Mouse (Mus musculus) heart, embryonic 11.5 days (tissue): ENCODE results near the gene Hsd17b11. TPM values are rescaled to one million over a fixed set of nuclear protein-coding genes. Genes with fewer than 3 reads are reported as not detected.
A peak's percentile ranks its signal among the peaks of the same experiment; 100 is the strongest.
"Not testable (repeated sequence)": the region's sequence is repeated elsewhere in the genome, so short reads cannot be mapped to it uniquely, and the experiment has no call there.

Experiments
- ATAC-seq: fragments of 200-750 bp; cut with Nextera tagmentation; replicated peaks from 2 replicates; pipeline ENCODE4 v1.8.0; 2017; ENCODE audit warnings: moderate library complexity; ENCODE audit not compliant: insufficient number of reproducible peaks, low FRiP score, low TSS enrichment
- H3K27ac ChIP-seq: fragments of 300-500 bp; sonication (generic); 2 replicates; pipeline ENCODE4 v1.5.1; 2014; ENCODE audit warnings: mild to moderate bottlenecking, low read depth, low read length
- H3K27me3 ChIP-seq: fragments of 300-500 bp; sonication (generic); 2 replicates; pipeline ENCODE4 v1.6.1; 2014; ENCODE audit warnings: mild to moderate bottlenecking, low read length, mixed read lengths; ENCODE audit not compliant: control insufficient read depth, insufficient read depth
- H3K36me3 ChIP-seq: fragments of 300-500 bp; sonication (generic); 2 replicates; pipeline ENCODE4 v1.6.1; 2014; ENCODE audit warnings: mild to moderate bottlenecking, low read length, moderate library complexity, mixed read lengths; ENCODE audit not compliant: control insufficient read depth, insufficient read depth
- H3K4me1 ChIP-seq: fragments of 300-500 bp; sonication (generic); 2 replicates; pipeline ENCODE4 v1.6.1; 2014; ENCODE audit warnings: low read length; ENCODE audit not compliant: control insufficient read depth, insufficient read depth
- H3K4me2 ChIP-seq: fragments of 300-500 bp; sonication (generic); 2 replicates; pipeline ENCODE4 v1.6.1; 2014; ENCODE audit warnings: mild to moderate bottlenecking, moderate library complexity
- H3K4me3 ChIP-seq: fragments of 300-500 bp; sonication (generic); 2 replicates; pipeline ENCODE4 v1.5.1; 2014; ENCODE audit warnings: low read depth, low read length
- H3K9ac ChIP-seq: fragments of 300-500 bp; sonication (generic); 2 replicates; pipeline ENCODE4 v1.6.1; 2014; ENCODE audit warnings: mild to moderate bottlenecking, low read depth, low read length, moderate library complexity
- H3K9me3 ChIP-seq: fragments of 300-500 bp; sonication (generic); replicated peaks from 2 replicates; pipeline ENCODE4 v1.6.1; 2016; ENCODE audit warnings: low read length; ENCODE audit not compliant: control insufficient read depth
- WGBS: fragments of 180-500 bp; shearing (Covaris S2); extraction: QIAGEN DNeasy Blood & Tissue Kit; methylation state at CpG from one replicate; pipeline ENCODE4 v1.1.7; 2014; ENCODE audit not compliant: insufficient replicate concordance; 5-methylcytosine and 5-hydroxymethylcytosine counted together
- polyA plus RNA-seq: library from polyadenylated mRNA; unstranded; fragments of >200 nt; fragmentation: Nextera tagmentation; extraction: Ambion mirVana; gene quantifications from 2 replicates; pipeline ENCODE4 v1.2.1, GENCODE M21; 2014

The Hsd17b11 gene
- polyA plus RNA-seq, 1 experiment from 2014 or later: 5.3 TPM

DNA sequence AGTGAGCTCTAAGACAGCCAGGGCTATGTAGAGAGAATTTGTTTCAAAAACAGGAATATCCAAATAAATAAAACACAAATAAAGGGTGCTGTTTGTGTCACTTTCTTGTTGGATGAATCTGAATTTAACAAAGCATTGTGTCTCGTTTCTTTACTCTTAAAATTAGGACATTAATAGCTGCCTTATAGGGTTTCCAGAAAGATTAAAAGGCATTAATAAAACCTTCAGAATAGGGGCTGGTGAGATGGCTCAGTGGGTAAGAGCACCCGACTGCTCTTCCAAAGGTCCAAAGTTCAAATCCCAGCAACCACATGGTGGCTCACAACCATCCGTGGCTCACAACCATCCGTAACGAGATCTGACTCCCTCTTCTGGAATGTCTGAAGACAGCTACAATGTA is 2.5 kb upstream of the Hsd17b11 start:
- H3K4me1 ChIP-seq: peaks cover 24% of the 10 kb centered on the region
- not testable (repeated sequence) for ATAC-seq, H3K4me3 ChIP-seq, H3K9me3 ChIP-seq, H3K27me3 ChIP-seq, H3K9ac ChIP-seq, H3K27ac ChIP-seq, H3K36me3 ChIP-seq, H3K4me2 ChIP-seq
- 81% methylated on average over 5 of the region's 5 CpGs for WGBS

DNA sequence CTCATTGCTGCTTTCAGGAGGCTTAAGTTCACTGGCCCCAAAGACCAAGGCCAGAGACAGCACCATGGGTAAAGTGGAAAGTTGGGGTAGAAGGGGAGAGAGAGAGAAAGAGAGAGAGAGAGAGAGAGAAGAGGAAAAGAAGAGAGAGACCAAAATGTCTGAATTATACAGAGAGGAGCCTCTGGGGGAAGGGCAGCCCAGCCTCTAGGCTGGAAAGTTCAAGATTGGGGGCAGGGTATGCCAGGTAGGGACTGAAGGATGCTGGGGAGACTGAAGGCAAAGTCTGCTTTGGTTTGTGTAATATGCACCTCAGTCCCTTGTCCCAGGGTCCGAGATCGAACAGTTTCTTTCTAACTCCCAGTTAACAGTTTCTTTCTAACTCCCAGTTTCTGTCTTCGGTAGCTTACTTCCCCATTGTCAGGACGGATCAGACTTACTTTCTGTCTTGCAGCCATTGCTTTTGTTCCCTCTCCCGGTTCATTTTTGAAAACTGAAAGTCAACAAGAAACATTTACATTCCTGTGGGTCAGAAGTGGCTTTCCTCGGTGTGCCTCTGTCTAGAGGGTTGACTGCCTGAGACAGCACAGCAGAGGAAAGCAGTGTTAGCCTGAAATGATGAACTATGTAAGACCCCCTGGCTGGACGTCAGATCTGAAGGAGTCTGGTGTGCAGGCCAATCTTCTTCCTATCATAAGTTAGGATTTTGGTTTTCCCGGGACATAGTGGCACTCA is 1.7 kb upstream of the Hsd17b11 start:
- Histone ChIP-seq H3K9me3 (no peaks in the 10 kb centered on the region), H3K4me2 (no peak overlapping the region), H3K36me3 (no peaks in the 10 kb centered on the region), H3K27me3 (no peaks in the 10 kb centered on the region), H3K4me1 (peaks cover 24% of the 10 kb centered on the region), H3K4me3 (no peak overlapping the region), H3K27ac (no peak overlapping the region), H3K9ac (no peak overlapping the region)
- 68% methylated on average over 8 of the region's 8 CpGs for WGBS
- no peak for ATAC-seq

DNA sequence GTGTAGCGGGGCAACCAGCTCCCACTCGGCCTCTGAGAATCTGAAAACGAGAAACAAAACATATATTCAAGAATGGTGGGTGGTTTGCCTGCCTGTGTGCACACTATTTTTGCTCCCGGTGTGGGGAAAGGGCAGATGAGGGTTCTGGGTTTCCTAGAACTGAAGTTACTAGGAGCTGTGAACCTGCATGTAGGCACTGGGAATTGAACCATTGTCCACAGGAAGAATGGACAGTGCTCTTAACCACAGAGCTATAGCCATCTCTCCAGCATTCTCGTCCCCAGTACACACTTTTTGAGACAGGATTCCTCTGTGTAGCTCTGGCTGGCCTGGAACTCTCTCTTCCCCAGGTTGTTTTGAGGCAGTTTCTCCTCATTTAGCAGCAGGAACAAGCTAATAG is 839 bp upstream of the Hsd17b11 start:
- H3K4me1 ChIP-seq: peaks cover 24% of the 10 kb centered on the region
- H3K9me3 ChIP-seq: no peaks in the 10 kb centered on the region
- H3K4me2 ChIP-seq: peak overlapping the region; percentile 77
- H3K36me3 ChIP-seq: no peaks in the 10 kb centered on the region
- 48% methylated on average over 5 of the region's 5 CpGs for WGBS
- no peaks in the 10 kb centered on the region for H3K27me3 ChIP-seq
- no peak overlapping the region; the same call in 1 of the 2 replicates for H3K4me3 ChIP-seq
- peak overlapping the region; percentile 88; the same call in 1 of the 2 replicates for H3K27ac ChIP-seq
- no peak for ATAC-seq
- peak overlapping the region; percentile 84 for H3K9ac ChIP-seq

DNA sequence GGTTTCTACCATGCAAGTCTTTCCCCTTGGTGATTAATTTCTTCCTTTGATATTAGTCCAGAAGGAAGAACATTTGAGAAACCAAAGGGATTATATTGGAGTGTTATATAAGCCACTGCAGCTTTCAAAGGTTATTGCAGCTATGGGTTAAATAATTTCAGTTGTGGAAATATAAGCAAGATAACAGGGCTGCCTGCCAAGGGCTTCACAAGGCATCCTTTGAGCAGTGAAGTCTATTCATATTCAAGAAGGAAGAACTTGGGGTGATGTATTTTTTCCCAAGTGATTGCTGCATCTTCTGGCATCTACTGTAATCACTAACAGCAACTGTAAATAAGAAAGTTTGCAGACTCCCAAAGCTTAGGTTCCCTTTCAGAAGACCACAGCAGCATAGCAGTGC is 10.3 kb downstream of the Hsd17b11 start:
- Histone ChIP-seq H3K36me3 (no peaks in the 10 kb centered on the region), H3K9me3 (no peaks in the 10 kb centered on the region), H3K4me3 (no peak overlapping the region), H3K4me1 (no peaks in the 10 kb centered on the region), H3K9ac (no peak overlapping the region), H3K27me3 (no peaks in the 10 kb centered on the region), H3K27ac (no peak overlapping the region), H3K4me2 (no peak overlapping the region)
- ATAC-seq: no peak

DNA sequence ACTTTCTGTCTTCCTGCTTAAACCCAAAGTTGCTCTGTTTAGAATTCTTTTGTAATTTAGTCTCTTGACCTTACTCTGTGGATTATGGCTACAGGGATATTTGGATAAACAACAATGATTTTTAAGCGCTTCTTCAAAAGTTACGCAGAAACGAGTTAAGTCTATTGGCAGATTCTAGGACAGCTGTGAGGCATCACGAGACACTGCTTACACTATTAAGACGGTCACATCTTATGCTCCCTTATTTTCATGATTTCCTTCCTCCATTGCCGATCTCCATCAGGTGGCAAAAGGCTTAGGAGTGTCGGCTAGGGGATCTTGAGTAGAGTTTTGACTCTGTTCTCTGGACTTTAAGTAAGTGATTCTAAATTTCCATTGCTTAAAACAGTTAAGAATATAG is 11.5 kb downstream of the Hsd17b11 start:
- no peaks in the 10 kb centered on the region for H3K4me1 ChIP-seq
- no peak overlapping the region for H3K9ac ChIP-seq
- WGBS: 85% methylated on average over 7 of the region's 7 CpGs
- H3K4me2 ChIP-seq: no peak overlapping the region
- no peaks in the 10 kb centered on the region for H3K9me3 ChIP-seq
- ATAC-seq: no peak
- no peak overlapping the region for H3K4me3 ChIP-seq
- H3K36me3 ChIP-seq: no peaks in the 10 kb centered on the region
- H3K27me3 ChIP-seq: no peaks in the 10 kb centered on the region
- H3K27ac ChIP-seq: no peak overlapping the region

DNA sequence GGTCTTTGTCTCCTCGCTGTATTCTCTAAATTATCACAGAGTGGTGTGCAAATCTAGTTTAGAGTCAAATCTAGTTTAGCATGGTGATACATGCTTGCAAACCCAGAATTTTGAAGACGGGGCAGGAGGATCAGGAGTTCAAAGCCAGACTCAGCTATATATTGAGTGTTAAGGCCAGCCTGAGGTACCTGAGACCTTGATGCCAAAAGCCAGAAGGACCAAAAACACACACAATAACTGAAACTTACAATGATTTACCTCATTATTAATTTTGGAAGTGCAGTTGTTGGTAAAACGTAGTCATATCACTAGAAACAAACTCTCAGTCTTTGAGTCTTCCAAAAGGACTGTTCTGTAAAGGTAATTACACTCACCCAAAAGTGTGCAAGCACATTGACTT is 12.3 kb downstream of the Hsd17b11 start:
- H3K4me2 ChIP-seq: no peak overlapping the region
- no peaks in the 10 kb centered on the region for H3K9me3 ChIP-seq
- no peak overlapping the region for H3K27ac ChIP-seq
- H3K36me3 ChIP-seq: no peaks in the 10 kb centered on the region
- no peak overlapping the region for H3K9ac ChIP-seq
- 84% methylated on average over 3 of the region's 3 CpGs for WGBS
- no peaks in the 10 kb centered on the region for H3K4me1 ChIP-seq
- ATAC-seq: no peak
- no peaks in the 10 kb centered on the region for H3K27me3 ChIP-seq
- no peak overlapping the region for H3K4me3 ChIP-seq

DNA sequence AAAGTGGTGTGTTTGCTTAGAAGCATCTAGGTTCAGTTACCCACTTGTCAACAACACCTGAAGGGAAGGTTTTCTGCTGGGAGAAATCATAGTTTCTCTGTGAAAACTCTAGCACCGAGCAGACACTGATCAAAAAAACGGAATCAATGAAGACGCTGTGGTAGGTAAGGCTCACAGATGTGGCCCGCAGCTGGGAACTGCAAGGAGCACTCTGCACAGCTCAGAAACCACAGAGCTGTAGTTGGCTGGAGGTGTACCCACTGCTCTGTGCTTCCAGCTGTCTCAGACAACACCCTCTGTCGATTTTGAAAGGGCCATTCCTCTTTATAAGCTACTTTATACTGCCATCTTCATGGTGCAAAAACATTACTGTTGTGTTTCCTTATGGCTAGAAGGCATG is 13.9 kb downstream of the Hsd17b11 start:
- Histone ChIP-seq H3K4me2 (no peak overlapping the region), H3K4me3 (no peak overlapping the region), H3K36me3 (peaks cover 5% of the 10 kb centered on the region; the same call in 1 of the 2 replicates), H3K27me3 (no peaks in the 10 kb centered on the region), H3K9me3 (no peaks in the 10 kb centered on the region), H3K4me1 (no peaks in the 10 kb centered on the region), H3K9ac (no peak overlapping the region), H3K27ac (no peak overlapping the region)
- 68% methylated on average over 5 of the region's 5 CpGs for WGBS
- no peak for ATAC-seq

DNA sequence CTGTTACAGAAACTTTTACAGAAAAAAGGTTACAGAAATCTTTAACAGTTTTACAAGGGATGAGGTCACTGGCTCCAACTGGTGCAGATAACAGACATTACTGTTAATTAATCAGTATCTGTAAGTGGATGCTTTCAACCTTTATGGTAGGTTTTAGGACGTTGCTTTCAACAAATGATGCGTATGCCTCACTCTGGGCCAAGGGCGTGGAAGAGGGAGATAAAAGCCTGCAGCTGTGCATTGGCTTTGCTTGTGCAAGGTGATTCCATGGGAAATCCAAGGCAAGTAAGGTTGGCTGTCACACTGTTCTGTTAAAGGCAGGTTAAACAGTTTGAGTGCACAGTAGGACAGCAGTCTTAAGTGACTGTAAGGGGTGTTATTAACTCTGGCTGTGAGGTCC is 14.9 kb downstream of the Hsd17b11 start:
- Histone ChIP-seq H3K9ac (no peak overlapping the region), H3K36me3 (peaks cover 6% of the 10 kb centered on the region; the same call in 1 of the 2 replicates), H3K4me2 (no peak overlapping the region), H3K4me3 (no peak overlapping the region), H3K9me3 (no peaks in the 10 kb centered on the region), H3K4me1 (no peaks in the 10 kb centered on the region), H3K27me3 (no peaks in the 10 kb centered on the region), H3K27ac (no peak overlapping the region)
- 59% methylated on average over 3 of the region's 3 CpGs for WGBS
- ATAC-seq: no peak

DNA sequence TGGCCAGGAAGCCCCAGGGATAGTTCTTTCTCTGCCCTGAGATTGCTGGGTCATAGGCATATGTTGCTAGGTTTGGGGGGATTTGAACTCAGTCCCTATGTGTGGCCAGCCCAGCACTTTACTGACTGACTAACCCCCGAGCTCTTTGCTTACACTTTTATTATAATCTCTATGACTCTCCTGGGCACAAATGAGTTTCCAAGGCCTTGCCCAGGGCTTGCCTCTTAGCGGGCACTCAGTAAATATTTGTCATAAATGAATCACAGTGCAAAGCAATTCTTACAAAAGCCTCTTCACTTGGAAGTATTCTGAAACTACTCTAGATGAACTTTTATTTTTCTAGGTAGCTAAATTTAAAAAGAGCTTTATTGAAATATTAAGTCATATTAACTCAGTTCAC is 17.8 kb downstream of the Hsd17b11 start:
- Histone ChIP-seq H3K4me2 (no peak overlapping the region), H3K9ac (no peak overlapping the region), H3K9me3 (no peaks in the 10 kb centered on the region), H3K4me3 (no peak overlapping the region), H3K27me3 (no peaks in the 10 kb centered on the region), H3K4me1 (no peaks in the 10 kb centered on the region), H3K36me3 (peaks cover 6% of the 10 kb centered on the region; the same call in 1 of the 2 replicates), H3K27ac (no peak overlapping the region)
- WGBS: 78% methylated on average over 2 of the region's 2 CpGs
- no peak for ATAC-seq
